ENCODE assay signal across 24 mouse cellular contexts in genomic region chr8:88440219-88440618, GRCm38 (mm10).
"Had no signal": no experiment of that assay in that cellular context is flagged by ENCODE, and none has a peak within 500 bp of the region (broad histone marks: within the 10 kb centered on the region; RNA-seq: fewer than 3 reads in every experiment).

No protein-coding gene starts in this region.

- DNase-seq: gastrocnemius, adult 2 months; gastrocnemius, postnatal 10 days; gastrocnemius, postnatal 25 days; heart, adult 18-20 months; heart, postnatal 10 days; heart, postnatal 4 days; kidney, adult 18-20 months; kidney, adult 8-10 months; kidney, postnatal 10 days; kidney, postnatal 25 days; kidney, postnatal 4 days; liver; liver, embryonic 13.5 days had no signal

- H3K4me1 ChIP-seq: heart, embryonic 10.5 days; heart, embryonic 12.5 days; intestine, embryonic 15.5 days; liver, embryonic 13.5 days; liver, embryonic 15.5 days had no signal

- H3K4me3 ChIP-seq: gastrocnemius, adult 2 months; heart, embryonic 10.5 days; heart, embryonic 12.5 days; hindbrain, embryonic 10.5 days; hindbrain, embryonic 12.5 days; intestine, embryonic 15.5 days; layer of hippocampus, adult 2 months; left cerebral cortex, adult 2 months; limb, embryonic 10.5 days; limb, embryonic 12.5 days; liver, embryonic 13.5 days; liver, embryonic 15.5 days had no signal

- H3K36me3 ChIP-seq: heart, embryonic 10.5 days; heart, embryonic 12.5 days; hindbrain, embryonic 10.5 days; hindbrain, embryonic 12.5 days; intestine, embryonic 15.5 days; limb, embryonic 10.5 days; limb, embryonic 12.5 days; liver, embryonic 13.5 days; liver, embryonic 15.5 days had no signal

- H3K27ac ChIP-seq: gastrocnemius, adult 2 months; heart, embryonic 10.5 days; hindbrain, embryonic 10.5 days; hindbrain, embryonic 12.5 days; hindbrain, embryonic 14.5 days; intestine, embryonic 15.5 days; layer of hippocampus, adult 2 months; left cerebral cortex, adult 2 months; limb, embryonic 10.5 days; limb, embryonic 12.5 days; liver, embryonic 13.5 days; liver, embryonic 15.5 days had no signal

- H3K9me3 ChIP-seq: heart, embryonic 10.5 days; hindbrain, embryonic 10.5 days; hindbrain, embryonic 12.5 days; intestine, embryonic 15.5 days; limb, embryonic 10.5 days; limb, embryonic 12.5 days; liver, embryonic 13.5 days; liver, embryonic 15.5 days had no signal
